Mouse (Mus musculus) E14TG2a.4 (cell line): ENCODE results near the gene Myb.

Experiments used
- CTCF ChIP-seq: conservative IDR thresholded peaks from 2 replicates; pipeline ENCODE4 v1.5.1; 2014; ENCODE audit warnings: low read length
- NANOG ChIP-seq: IDR thresholded peaks from 2 replicates; pipeline ENCODE4 v1.6.1; 2014; ENCODE audit warnings: borderline replicate concordance, low read length, mixed read lengths
- POU5F1 ChIP-seq: IDR thresholded peaks from 2 replicates; pipeline ENCODE4 v1.6.1; 2014; ENCODE audit warnings: low read length, borderline replicate concordance

DNA sequence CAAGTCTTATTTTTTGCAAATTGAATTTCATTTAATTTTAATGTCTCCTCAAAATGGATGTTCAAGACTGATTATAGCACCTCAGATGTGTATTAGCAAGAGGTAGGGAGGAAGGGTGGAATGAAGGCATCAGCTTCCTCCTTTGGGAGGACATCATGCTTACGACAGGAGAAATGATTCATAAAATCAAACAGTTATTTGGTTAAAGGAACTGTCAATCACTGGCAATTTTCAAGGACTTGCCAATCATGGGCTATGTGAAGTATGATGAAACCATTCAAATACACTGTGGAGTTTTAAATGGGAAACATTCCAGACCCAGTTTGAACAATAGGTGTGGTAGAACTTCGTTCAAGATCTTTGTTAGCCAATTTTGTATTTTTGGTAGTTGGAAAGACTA is 45.4 kb upstream of the Myb start:
- TF ChIP-seq CTCF = no peak
- TF ChIP-seq NANOG = no peak
- TF ChIP-seq POU5F1 = no peak
